Mouse (Mus musculus): ENCODE results near the gene Iqcn.

- TF ChIP-seq CTCF (IDR thresholded peaks at IDR 0.05; ENCODE audit: low read depth) (peak; percentile 96), EP300 (IDR thresholded peaks at IDR 0.05; ENCODE audit: low read depth) (no peak)
These were observed 17.5 kb downstream of the Iqcn start for GRCm38 (mm10) chr8:70720739-70721138.
